Mouse (Mus musculus) stomach, postnatal 0 days (tissue): ENCODE measurements around the gene Creld2.

Experiments used
- CTCF ChIP-seq: IDR thresholded peaks from 2 replicates; pipeline ENCODE4 v1.5.1; 2016; ENCODE audit warnings: antibody characterized with exemption, low read depth, mild to moderate bottlenecking, moderate library complexity
- EP300 ChIP-seq: optimal IDR thresholded peaks from 2 replicates; pipeline ENCODE3; 2016; ENCODE audit warnings: antibody characterized with exemption

GRCm38 (mm10) chr15:88792140-88792850 lies 27.2 kb upstream of the Creld2 start:
- TF ChIP-seq CTCF, result no peak
- TF ChIP-seq EP300, result no peak
